Mouse (Mus musculus) myocyte (in vitro differentiated cells): ENCODE data around the gene Sec31b. TPM values are rescaled to one million over a fixed set of nuclear protein-coding genes. Genes with fewer than 3 reads are reported as not detected.

ENCODE experiments used
- H3K27me3 ChIP-seq: one replicate; pipeline ENCODE4 v1.6.1; 2011; ENCODE audit not compliant: control insufficient read depth, insufficient read depth, insufficient read length
- H3K36me3 ChIP-seq: one replicate; pipeline ENCODE4 v1.6.1; 2011; ENCODE audit not compliant: control insufficient read depth, insufficient read depth
- H3K4me2 ChIP-seq: one replicate; pipeline ENCODE4 v1.6.1; 2011; ENCODE audit warnings: low read depth, control low read depth
- H3K4me3 ChIP-seq: one replicate; pipeline ENCODE4 v1.5.1; 2011; ENCODE audit warnings: mild to moderate bottlenecking, control low read depth, moderate library complexity
- H3K79me2 ChIP-seq: one replicate; pipeline ENCODE4 v1.6.1; 2011; ENCODE audit not compliant: control insufficient read depth, insufficient read depth
- H3ac ChIP-seq: one replicate; pipeline ENCODE4 v1.6.1; 2011; ENCODE audit not compliant: control insufficient read depth, insufficient read length
- CEBPB ChIP-seq: IDR thresholded peaks from 2 replicates; pipeline ENCODE4 v1.6.1; 2011; ENCODE audit warnings: mild to moderate bottlenecking, moderate library complexity; ENCODE audit not compliant: poor library complexity, insufficient read depth, severe bottlenecking
- E2F4 ChIP-seq: IDR thresholded peaks from one replicate; pipeline ENCODE4 v1.6.1; 2011; ENCODE audit warnings: mild to moderate bottlenecking, control low read depth, moderate library complexity; ENCODE audit not compliant: insufficient read depth
- MAX ChIP-seq: IDR thresholded peaks from one replicate; pipeline ENCODE4 v1.6.1; 2011; ENCODE audit warnings: low read depth, mild to moderate bottlenecking, control low read depth
- MYOD1 ChIP-seq, 3 experiments: IDR thresholded peaks; one replicate each; pipeline ENCODE4 v1.6.1; 2011; ENCODE audit warnings: control low read depth in 2 of 3, low read depth in 2 of 3, mild to moderate bottlenecking in 2 of 3, moderate library complexity in 1 of 3; ENCODE audit not compliant: insufficient read length in 2 of 3, control insufficient read depth in 1 of 3
- MYOG ChIP-seq, 3 experiments: IDR thresholded peaks; one replicate each; pipeline ENCODE4 v1.6.1; 2011; ENCODE audit warnings: control low read depth in 2 of 3, low read depth in 2 of 3, mild to moderate bottlenecking in 2 of 3; ENCODE audit not compliant: insufficient read length in 2 of 3, control insufficient read depth in 1 of 3, insufficient read depth in 1 of 3
- POLR2A ChIP-seq: IDR thresholded peaks from one replicate; pipeline ENCODE4 v1.6.1; 2011; ENCODE audit warnings: low read depth, mild to moderate bottlenecking, control low read depth, moderate library complexity; ENCODE audit not compliant: insufficient read length
- POLR2AphosphoS2 ChIP-seq: IDR thresholded peaks from one replicate; pipeline ENCODE4 v1.6.1; 2011; ENCODE audit warnings: low read depth, control low read depth; ENCODE audit not compliant: insufficient read length
- REST ChIP-seq: IDR thresholded peaks from one replicate; pipeline ENCODE4 v1.6.1; 2011; ENCODE audit warnings: mild to moderate bottlenecking, control low read depth, moderate library complexity; ENCODE audit not compliant: insufficient read depth, insufficient read length
- SRF ChIP-seq: IDR thresholded peaks from one replicate; pipeline ENCODE4 v1.6.1; 2011; ENCODE audit warnings: low read depth; ENCODE audit not compliant: control insufficient read depth, insufficient read length
- TCF12 ChIP-seq: IDR thresholded peaks from one replicate; pipeline ENCODE4 v1.6.1; 2011; ENCODE audit warnings: mild to moderate bottlenecking, control low read depth; ENCODE audit not compliant: poor library complexity, insufficient read depth, severe bottlenecking
- TCF3 ChIP-seq: IDR thresholded peaks from one replicate; pipeline ENCODE4 v1.6.1; 2011; ENCODE audit warnings: low read depth, control low read depth; ENCODE audit not compliant: insufficient read length
- USF1 ChIP-seq: IDR thresholded peaks from one replicate; pipeline ENCODE4 v1.6.1; 2011; ENCODE audit warnings: low read depth, mild to moderate bottlenecking, control low read depth, moderate library complexity
- polyA plus RNA-seq: library from polyadenylated mRNA; unstranded; fragments of >200 nt; fragmentation: generic; extraction: Trizol; gene quantifications from one replicate; pipeline ENCODE4 v1.2.1, GENCODE M21; 2012; ENCODE audit warnings: missing spikeins

Sec31b gene
- polyA plus RNA-seq, 1 experiment, result 0.02 TPM

DNA sequence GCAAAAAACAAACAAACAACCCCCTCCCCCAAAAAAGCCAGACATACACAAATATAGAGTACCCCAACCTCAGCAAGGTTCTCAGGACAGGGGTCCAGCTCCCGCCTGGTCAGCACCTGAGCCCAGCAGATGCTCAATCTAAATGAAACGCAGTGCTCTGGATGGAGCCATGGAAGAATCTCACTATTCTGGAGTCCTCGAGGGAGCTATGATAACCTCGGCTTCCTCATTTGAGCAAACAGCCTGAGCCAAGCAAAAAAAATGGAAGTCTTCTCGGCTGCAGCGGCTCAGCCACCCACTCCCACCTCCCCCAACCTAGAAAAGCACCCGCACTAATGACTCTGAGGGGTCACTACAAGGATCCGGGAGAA is 8.8 kb upstream of the Sec31b start:
- Histone ChIP-seq H3ac (peak overlapping the region; percentile 97), H3K36me3 (peaks cover 7% of the 10 kb centered on the region), H3K4me3 (peak overlapping the region; percentile 99), H3K79me2 (peaks cover 24% of the 10 kb centered on the region), H3K4me2 (peak overlapping the region; percentile 90), H3K27me3 (no peaks in the 10 kb centered on the region)
- TF ChIP-seq SRF (no peak), POLR2AphosphoS2 (no peak), MAX (no peak), E2F4 (no peak), USF1 (no peak)

DNA sequence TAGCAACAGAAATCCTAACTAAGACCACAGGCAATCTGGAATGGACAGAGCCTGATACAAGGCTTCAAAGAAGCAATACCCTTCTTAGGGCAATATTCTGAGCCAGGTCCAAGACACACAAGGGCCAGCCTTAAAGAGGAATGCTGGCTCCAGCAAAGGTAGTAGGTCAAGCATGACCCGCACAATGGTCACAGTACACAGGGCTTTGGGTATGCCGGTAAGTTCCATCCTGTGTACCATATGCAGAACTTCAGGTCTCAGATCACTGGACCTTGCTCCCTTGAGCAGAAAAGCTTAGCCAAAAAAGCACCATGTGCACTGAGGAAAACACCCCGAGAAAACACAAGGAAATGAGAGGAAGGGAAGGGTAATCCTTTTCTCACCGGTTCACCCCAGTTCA is 7.6 kb upstream of the Sec31b start:
- Histone ChIP-seq H3K79me2 (peaks cover 24% of the 10 kb centered on the region), H3K27me3 (no peaks in the 10 kb centered on the region), H3K4me3 (no peak overlapping the region), H3ac (no peak overlapping the region), H3K4me2 (no peak overlapping the region), H3K36me3 (peaks cover 18% of the 10 kb centered on the region)
- TF ChIP-seq REST, result no peak
- TF ChIP-seq MAX, result no peak
- TF ChIP-seq TCF3, result no peak
- no peak for TF ChIP-seq POLR2AphosphoS2
- no peak for TF ChIP-seq USF1
- TF ChIP-seq MYOG (IDR thresholded peaks at IDR 0.05; ENCODE audit: control insufficient read depth in 1 of 3, insufficient read depth in 1 of 3, insufficient read length in 2 of 3, low read depth in 2 of 3), result no peak
- no peak for TF ChIP-seq TCF12
- TF ChIP-seq CEBPB, result no peak
- TF ChIP-seq SRF, result no peak
- no peak for TF ChIP-seq MYOD1 (IDR thresholded peaks at IDR 0.05; ENCODE audit: control insufficient read depth in 1 of 3, insufficient read length in 2 of 3, low read depth in 2 of 3)
- no peak for TF ChIP-seq POLR2A
- no peak for TF ChIP-seq E2F4

DNA sequence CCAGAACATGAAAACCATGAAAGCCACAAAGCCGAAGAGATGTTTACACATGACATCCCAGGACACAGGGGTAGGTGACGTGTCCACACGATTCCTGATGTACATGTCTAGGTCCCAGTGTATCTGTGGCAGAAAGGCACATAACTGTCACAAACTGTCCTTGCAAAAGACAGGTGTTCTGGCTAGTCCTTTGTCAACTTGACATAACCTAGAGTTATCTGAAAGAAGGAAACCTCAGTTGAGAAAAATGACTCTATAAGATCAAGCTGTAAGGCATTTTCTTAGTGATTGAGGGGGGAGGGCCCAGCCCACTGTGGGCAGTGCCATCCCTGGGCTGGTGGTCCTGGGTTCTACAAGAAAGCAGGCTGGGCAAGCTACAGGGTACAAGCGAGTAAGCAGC is 7.1 kb upstream of the Sec31b start, which contains the start of gene Gm20538:
Gene Gm20538 (minus strand): TSS at position 101 of the 400 bp plus-strand sequence.
- Histone ChIP-seq H3K4me3 (no peak within 1 kb of the TSS), H3K4me2 (peak within 1 kb of the TSS; percentile 90), H3K79me2 (peaks cover 24% of the 10 kb centered on the region), H3ac (no peak within 1 kb of the TSS), H3K27me3 (no peaks in the 10 kb centered on the region), H3K36me3 (peaks cover 24% of the 10 kb centered on the region)
- TF ChIP-seq USF1, result no peak

DNA sequence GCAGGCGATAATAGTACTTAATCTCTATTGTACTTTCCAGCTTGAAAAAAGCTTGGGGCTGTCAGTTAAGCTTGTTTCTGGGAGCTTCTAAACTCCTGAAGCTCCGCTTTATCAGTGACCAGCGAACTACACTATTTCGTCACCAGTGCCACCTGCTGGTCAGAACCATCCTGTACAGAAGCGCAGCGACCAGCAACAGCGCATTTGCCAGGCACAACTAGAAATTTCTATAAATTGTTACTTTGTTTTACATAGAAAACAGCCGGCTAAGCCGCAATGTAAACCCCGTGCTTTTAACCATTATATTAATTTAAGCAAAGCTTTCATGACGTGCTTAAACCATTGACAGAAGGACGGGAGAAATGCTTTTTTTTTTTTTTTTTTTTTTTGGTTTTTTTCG is 889 bp downstream of the Sec31b start:
- H3K79me2 ChIP-seq, result no peaks in the 10 kb centered on the region
- H3K4me2 ChIP-seq, result peak overlapping the region; percentile 48
- TF ChIP-seq USF1 (no peak), POLR2AphosphoS2 (no peak), POLR2A (no peak), MYOG (IDR thresholded peaks at IDR 0.05; ENCODE audit: control insufficient read depth in 1 of 3, insufficient read depth in 1 of 3, insufficient read length in 2 of 3, low read depth in 2 of 3) (no peak), CEBPB (no peak), REST (no peak), MYOD1 (IDR thresholded peaks at IDR 0.05; ENCODE audit: control insufficient read depth in 1 of 3, insufficient read length in 2 of 3, low read depth in 2 of 3) (no peak)
- peaks cover 20% of the 10 kb centered on the region for H3K36me3 ChIP-seq
- H3K4me3 ChIP-seq, result no peak overlapping the region
- no peak overlapping the region for H3ac ChIP-seq
- H3K27me3 ChIP-seq, result no peaks in the 10 kb centered on the region

DNA sequence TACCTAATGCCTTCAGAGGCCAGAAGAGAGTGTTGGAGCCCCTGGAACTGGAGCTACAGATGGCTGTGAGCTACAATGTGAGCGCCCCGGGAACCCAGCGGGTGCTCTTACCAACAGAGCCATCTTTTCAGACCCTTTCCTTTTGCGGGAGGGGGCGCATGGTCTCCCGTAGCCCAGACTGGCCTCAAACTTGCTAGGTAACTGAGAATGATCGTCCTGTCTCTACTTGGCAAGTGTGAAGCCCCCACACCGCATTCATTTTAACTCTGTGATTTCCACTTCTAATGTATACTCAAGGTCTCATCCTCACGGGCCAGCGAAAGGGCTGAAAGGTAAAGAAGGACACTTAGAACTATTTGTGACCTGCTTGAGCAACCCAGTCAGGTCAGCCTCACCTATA is 1.3 kb downstream of the Sec31b start:
- Histone ChIP-seq H3K4me3 (no peak overlapping the region), H3K4me2 (no peak overlapping the region), H3K36me3 (peaks cover 16% of the 10 kb centered on the region), H3K27me3 (no peaks in the 10 kb centered on the region), H3ac (no peak overlapping the region), H3K79me2 (no peaks in the 10 kb centered on the region)
- TF ChIP-seq USF1 (no peak), MYOG (IDR thresholded peaks at IDR 0.05; ENCODE audit: control insufficient read depth in 1 of 3, insufficient read depth in 1 of 3, insufficient read length in 2 of 3, low read depth in 2 of 3) (no peak), TCF12 (no peak), SRF (no peak), MYOD1 (IDR thresholded peaks at IDR 0.05; ENCODE audit: control insufficient read depth in 1 of 3, insufficient read length in 2 of 3, low read depth in 2 of 3) (no peak), E2F4 (no peak), MAX (no peak), REST (no peak), TCF3 (no peak)
